Mouse (Mus musculus): ENCODE results near the gene Tmem116.

- TF ChIP-seq POLR2A (IDR thresholded peaks at IDR 0.05; ENCODE audit: borderline replicate concordance, control insufficient read depth, low read depth, low read length) (no peak), CTCF (IDR thresholded peaks at IDR 0.05; ENCODE audit: control insufficient read depth, insufficient read depth, low read length) (no peak)
These were observed 22.9 kb downstream of the Tmem116 start for GRCm38 (mm10) chr5:121474610-121475009.
